Mouse (Mus musculus) adrenal gland, postnatal 36 days (tissue): Measurements from ENCODE around the gene Pcdh19. TPM values are rescaled to one million over a fixed set of nuclear protein-coding genes. Genes with fewer than 3 reads are reported as not detected.

Source experiments
- DNase-seq, 2 experiments: peaks; one replicate each; pipeline ENCODE4 v3.0.0; 2021; ENCODE audit warnings: mixed read lengths in 1 of 2
- total RNA-seq, 2 experiments: library from RNA; stranded (reverse); gene quantifications; 2 replicates each; pipeline ENCODE4 v1.2.3; 2021

The Pcdh19 gene
- total RNA-seq, 2 experiments from 2014 or later, result 7.2 to 8.5 TPM

DNA sequence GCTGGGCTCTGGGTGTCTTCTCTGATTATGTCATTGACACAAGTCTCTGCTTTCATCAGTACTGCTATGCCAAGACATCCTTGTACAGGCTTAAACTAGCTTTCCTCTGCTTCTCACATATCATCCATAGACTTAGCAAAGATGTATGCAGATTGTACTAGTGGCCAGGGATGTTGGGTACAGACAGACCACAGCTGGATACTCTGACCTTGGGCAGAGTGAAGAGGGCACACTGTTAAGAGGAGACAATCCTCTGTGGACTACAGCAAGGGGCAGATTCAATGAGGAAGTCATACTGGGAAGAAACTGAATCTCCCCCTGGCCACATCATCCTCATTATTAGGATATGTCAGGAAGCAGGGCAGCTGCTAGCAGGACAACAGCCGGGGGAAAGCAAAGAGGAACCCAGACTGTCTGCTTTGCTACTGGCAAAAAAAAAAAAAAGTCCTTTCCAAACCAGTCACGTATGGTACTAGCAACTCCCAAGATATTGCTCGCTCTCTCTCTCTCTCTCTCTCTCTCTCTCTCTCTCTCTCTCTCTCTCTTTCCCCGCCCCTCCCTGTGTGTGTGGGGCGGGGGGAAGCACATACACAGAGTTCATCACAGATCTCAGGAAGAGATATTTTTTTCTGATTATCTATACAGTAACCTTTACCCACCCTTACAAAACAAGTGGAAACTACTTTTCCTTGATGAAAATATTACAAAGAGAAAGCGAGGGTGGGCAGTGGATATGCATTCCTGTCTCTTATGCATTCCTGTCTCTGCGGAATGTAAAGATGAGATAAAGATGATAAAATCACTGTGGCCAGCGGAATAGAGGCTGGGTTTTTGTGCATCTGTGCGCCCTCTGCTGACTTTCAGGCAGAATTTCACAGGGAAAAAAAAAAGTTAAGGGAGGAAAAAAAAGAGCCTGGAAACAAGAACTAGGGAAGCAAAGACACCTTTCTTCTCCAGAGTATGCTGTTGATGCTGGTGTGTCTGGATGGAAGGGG, 31.2 kb downstream of the Pcdh19 start:
- peak in 1 of 2 experiments; percentile 2 for DNase-seq

DNA sequence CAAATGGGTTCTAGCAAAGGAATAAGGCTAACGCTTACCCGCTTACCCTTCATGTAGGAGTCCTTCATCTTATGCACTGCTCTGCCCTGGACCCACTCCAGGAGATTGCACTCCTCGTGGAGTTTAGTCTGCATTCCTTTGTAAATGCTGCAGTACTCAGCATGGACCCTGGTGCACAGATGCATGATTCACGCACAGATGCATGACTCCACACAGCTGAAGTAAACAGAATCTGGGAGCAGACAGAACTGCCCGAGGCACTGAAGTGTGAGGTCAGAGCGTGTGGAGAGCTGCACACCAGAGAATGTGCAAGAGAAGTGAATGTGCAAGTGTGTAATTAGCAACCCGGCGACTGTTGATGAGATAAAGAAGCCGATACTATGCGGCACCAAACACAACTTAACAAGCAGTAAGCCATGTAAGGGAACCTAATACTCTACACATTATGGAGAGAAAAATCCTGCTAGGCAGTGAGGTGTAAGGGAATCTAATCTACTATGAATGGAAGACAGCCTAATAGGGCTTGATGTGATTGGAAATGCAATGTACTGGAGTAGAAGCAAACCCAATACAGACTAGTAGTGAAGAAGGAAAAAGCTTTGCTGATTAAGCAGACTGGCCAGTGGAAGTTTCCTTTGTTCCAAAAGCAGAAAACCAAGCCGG, 32.8 kb downstream of the Pcdh19 start:
- DNase-seq, result no peak

DNA sequence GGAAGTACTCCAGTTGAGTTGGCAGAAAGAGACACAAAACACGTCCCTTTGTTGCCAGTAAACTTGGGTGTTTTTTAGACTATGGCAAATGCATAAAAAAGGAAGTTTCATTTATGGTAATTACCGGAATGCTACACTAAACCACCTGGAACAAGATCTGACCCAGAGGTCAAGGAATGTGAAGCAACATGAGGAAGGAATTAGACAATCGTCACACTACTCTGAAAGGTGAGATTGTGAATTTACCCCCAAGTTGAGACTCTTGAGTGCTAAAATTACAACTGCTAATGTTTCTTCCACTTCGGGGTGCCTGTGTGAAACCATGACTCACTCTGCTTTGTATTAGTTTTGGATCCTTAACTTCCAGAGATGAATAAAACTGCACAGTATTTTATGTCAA, 33.6 kb downstream of the Pcdh19 start:
- DNase-seq, result no peak

DNA sequence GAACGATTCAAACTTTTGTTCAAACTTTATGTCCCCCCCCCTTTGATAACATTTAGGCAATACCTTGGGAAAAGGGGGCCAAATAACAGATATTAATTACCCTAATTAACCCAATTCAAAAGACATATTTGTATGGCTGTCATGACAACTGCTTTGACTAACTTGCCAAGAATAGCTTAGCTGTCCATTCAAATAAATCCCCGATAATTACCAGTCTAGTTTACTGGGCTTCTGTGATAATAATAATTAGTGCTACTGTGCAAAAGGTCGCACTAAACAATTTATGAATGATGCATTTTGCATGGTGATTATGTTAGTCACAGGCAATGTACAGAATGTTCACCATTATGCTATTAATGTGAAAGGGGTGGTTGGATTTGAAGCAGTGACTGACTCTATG, 35.7 kb downstream of the Pcdh19 start:
- no peak for DNase-seq

DNA sequence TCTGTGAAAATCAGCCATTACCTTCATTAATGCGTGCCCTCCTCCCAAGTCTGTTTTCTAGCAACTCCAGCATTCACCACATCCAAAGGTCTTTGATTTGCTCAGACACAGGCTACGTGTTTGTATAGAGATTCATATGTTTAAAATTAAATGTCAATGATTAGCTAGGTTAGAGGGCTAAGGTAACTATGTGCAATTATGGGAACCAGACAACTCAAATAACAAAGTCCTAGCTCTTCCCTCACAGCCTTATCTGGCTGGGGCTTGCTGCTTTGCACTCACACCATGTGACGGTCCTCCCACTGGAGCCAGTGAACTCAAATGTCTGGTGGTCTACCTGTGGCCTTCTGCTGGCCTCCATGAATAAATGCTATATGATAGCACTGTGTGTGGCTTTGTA, 38.4 kb downstream of the Pcdh19 start:
- DNase-seq, result no peak

DNA sequence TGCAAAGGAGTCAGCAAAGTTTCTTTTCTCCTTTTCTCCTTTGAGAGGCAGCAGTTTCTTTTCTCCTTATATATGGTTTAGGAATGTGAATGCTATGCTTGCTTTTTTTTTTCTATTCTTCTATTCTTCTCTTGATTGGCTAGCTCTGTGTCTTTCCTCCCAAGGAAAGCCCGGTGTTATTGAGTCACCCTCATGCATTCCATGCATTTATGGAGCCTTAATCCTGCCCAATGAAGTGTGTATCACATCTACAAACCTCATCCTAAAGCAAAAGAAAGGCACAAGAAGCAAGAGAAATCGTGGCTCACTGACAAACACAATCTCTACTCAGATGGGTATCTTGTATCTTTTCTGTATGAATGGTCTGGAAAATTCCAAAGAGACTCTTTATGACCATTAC, 41.0 kb downstream of the Pcdh19 start:
- DNase-seq, result no peak

DNA sequence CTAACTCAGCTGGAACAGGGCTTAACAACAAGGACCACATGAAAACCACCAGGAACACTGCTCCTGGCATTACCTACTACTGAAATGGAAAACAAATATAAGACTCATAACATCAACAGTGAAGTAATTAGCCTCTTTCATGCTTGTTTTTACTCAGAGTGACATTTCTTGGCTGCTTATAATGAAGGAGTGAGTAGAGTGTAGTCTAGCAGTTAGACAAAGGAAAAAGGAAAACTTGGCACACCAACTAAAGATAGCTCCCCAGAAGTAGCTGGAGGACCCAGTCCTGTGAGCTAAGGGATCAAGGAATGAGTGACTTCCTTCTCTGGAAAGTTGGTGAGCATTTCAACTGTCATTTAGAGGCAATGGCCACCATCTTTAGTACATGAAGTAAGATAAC, 49.3 kb downstream of the Pcdh19 start:
- DNase-seq, result no peak

DNA sequence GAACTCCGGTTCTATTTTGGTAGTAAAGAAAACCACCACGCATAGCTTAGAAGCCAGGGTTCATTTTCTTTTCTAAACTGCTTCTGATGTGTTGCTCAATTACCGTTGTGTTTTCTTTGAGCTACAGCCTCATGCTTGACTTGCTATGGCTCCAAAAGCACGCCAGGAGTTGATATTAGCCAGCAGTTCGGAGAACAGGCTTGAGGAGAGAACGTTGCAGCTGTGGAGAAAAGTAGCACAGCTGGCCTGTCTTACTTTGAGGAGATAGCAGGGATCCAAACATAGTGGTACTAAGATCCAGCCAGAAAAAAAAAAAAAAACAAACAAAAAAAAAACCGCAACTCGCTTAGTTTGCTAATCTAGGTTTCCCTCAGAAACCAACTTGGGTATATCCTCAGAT, 59.2 kb downstream of the Pcdh19 start:
- no peak for DNase-seq

DNA sequence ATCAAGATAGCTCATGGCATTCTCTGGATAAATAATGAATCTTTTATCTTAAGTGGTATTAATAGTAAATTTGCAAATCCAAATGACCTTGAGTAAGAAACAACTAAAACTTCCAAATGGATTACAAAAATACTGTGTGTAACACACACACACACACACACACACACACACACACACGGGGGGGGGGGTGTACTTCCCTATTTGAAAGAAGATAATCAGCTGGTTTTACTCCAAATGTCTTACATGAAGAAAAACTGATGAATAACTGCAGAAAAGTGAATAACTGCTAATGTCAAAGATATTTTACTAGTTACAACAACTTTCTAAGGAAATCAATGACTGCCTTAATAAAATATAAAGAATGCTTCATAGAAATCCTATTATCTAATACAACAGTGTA, 70.6 kb downstream of the Pcdh19 start:
- no peak for DNase-seq

DNA sequence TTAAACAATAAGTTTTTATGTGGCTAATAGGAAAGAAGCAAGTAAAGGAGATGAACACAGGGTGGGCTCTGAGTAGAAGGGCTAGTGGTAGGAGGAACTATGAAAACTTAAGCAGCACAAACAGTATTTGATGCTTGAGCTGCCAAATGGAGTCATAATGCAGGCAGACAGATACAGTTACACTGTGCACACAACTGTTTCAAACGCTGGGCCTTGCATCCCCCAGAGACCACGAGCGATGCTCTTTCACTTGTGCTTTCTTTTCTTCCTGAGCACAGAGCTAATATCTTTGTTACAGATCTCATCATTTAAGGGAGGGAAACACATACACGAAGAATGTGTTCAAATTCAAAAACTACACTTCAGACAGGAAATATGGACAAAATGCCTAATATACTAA, 83.0 kb downstream of the Pcdh19 start:
- DNase-seq, result no peak

DNA sequence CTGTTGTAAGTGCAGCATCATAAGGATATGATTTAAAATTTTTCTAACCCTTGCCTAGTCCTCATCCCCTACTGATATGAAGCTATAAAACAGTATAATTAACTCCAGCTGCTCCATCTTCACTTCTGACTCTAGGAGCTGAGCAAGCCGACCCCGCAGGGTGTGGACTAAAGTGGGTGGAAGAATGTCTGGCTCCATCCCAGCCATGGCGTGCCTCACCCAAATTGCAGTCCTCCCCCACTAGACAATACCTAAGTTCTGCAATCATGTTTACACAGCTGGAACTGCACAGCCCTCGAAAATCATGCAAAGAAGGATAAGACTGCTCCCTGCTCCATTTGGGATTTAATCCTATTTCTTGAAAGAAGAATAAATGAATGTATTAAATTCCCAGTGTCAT, 84.5 kb downstream of the Pcdh19 start:
- no peak for DNase-seq

DNA sequence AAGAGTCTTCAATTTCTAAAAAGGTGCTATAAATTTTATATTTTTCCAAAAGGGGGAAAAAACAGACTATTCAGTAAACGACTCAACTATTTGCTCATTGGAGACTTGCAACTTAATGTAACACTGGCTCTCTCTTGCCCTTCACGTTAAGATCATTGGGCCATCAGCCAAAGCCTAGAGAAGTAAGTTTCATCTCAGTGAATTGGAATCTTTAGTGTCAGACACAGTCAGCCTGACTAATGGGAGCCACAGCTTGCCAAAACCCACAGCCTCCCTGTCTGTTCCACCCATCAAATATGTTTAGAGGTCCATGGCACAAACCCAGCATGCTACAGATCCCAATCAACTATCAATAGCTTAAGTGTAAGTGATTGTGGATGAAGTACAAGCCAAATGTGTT, 86.7 kb downstream of the Pcdh19 start:
- peak in 1 of 2 experiments; percentile 1 for DNase-seq

DNA sequence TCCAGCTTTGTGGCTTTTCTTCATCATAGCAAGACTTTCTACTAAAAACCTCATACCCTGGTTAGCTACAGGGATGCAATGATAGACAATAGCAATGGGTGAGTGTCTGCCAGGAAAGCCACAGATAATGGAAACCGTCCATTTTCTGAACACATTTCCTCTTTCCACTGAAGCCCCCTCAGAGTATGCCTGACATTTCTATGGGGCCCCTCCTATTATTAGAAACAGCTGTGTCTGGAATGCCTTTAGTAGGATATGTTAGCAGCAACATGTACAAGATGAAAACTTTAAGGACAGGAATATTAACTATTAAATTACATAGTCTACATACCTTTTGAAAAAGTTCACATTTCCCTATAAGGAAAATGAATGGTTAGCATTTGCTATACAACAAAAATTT, 87.1 kb downstream of the Pcdh19 start:
- DNase-seq, result no peak

DNA sequence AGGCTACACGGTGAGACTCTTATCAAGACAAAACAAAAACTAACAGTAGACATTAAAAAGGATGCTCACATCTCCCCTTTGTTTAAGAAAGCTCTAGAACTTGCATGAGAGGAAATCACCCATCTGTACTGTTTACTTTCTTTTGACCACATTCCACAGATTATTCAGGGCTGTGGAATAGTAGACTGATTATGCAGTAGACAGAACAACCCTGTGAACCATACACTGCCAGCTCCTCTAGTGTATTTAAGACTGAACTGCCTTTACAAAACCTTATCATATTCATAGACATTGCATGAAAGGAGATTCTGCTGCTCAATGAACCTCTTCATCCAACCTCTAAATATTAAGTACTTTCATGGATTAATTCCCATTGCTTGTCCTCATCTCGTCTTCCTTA, 87.6 kb downstream of the Pcdh19 start:
- DNase-seq, result no peak

DNA sequence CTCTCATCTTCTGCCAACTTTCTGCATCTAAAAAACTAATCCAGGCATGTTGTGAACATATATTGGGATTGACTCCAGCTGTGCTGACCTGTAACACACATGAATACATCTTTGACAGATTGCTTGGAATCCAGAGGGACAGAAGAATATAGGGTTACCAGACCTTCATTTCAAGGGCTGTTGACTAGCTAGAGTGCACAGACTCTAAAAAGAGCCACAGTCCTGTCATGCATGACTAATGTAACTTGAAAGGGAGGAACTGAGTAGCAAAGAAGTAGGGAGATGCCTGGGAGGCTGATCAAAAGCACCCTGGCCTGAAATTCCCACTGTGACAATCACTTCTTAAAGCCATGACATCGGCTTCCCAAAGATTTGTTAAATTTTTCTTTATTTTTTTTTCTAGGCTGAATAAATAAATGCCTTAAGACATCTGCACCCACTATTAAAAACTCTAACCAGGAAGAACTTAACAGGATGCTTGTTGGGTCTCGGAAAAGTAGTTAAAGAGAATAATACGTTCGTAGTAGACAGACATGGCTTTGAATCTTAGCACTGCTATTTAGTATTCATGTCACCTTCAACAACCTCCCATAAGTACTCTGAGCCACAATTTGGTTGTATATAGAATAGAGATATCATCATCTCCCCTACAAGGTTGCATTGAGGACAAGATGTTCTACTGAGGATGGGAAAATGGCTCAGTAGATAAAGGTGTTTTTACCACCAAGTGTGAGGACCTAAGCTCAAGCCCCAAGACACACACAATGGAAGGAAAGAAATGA, 113.0 kb downstream of the Pcdh19 start:
- DNase-seq, result no peak

DNA sequence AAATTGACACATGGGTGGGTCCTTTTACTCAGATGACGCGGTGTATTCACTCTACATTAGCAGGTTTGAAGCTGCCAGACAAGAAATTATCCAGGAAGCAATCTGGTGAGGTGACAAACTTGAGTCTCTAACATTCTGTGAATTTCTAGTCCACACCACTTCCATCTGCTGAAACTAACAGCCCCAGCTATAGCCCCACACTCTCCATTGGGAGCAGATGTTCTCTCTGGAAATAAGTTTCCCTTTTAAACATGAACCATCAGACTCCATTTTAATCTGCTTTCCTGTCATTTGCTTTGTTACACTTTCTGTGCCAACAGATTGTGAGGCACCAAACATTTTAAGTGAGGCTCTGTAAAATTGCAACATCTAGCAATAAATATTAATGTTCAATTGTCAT, 123.4 kb downstream of the Pcdh19 start:
- DNase-seq, result no peak

Other genes starting within 250 kb of the Pcdh19 start
- gene Tnmd, start 162.0 kb upstream of the Pcdh19 start, total RNA-seq, result under 1 TPM in 1 of 2 experiments, not detected in 1; 0.53 TPM
- gene Tspan6, start 209.4 kb upstream of the Pcdh19 start, total RNA-seq, result 10 to 100 TPM; 27.0 to 27.6 TPM
- 1 to 10 TPM; 2.8 to 3.1 TPM for gene Srpx2, start 219.4 kb upstream of the Pcdh19 start, total RNA-seq